Mouse (Mus musculus): Measurements from ENCODE around the gene Micu2. TPM values are rescaled to one million over a fixed set of nuclear protein-coding genes. Genes with fewer than 3 reads are reported as not detected.

Micu2 gene
- polyA plus RNA-seq, 1 experiment from 2014 or later = 84.4 TPM

DNA sequence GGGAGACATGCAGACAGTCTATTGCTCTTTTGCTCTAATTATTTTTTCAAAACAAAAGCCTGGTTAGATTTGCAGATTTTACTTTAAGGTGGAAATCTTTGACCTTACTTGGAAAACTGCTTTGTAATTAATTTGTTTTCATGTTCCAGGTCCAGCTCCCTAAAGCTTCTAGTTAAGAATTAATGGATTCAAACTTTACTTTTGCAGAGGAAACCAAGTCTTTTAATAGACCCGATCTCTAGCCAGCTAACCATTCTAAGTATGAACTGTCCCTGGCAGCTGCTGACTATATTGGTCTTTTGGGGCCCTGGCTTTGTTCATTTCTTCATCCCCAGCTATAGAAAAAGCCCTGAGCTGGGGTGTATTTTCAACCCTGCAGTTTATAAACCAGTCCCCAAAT, 3.1 kb upstream of the Micu2 start:
- H3K36me3 ChIP-seq (ENCODE audit: insufficient read depth, low read length) = no peaks in the 10 kb centered on the region
- WGBS = 56% methylated on average over 1 of the region's 1 CpGs
- ATAC-seq (replicated peaks; ENCODE audit: low FRiP score, low read depth) = no peak

DNA sequence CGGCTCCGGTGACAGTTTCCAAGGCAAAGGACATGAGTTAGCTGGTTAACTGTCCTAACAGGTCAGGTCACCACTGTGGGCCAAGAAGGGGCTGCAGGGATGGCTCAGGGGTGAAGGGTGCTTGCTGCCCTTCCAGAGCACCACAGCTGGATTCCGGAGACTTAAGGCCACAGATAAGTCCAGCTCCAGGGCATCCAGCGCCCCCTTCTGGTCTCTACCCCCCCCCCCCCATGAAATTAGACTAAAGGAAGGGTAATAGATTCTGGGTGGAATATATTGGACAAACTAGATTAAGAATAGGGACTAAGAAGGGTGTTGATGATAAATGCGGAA, 306 bp upstream of the Micu2 start:
- 31% methylated on average over 5 of the region's 5 CpGs for WGBS
- ATAC-seq (replicated peaks; ENCODE audit: low FRiP score, low read depth) (no peak), DNase-seq (ENCODE audit: low spot score) (no peak)
- Histone ChIP-seq H3K4me3 (replicated peaks; ENCODE audit: low read depth, low read length) (peak overlapping the region; percentile 75), H3K9me3 (replicated peaks; ENCODE audit: low read length) (no peaks in the 10 kb centered on the region), H3K9ac (ENCODE audit: low read depth, low read length) (no peak overlapping the region), H3K4me2 (ENCODE audit: low read length) (peak overlapping the region; percentile 81; the same call in 1 of the 2 replicates), H3K27me3 (ENCODE audit: insufficient read depth, low read length) (no peaks in the 10 kb centered on the region), H3K4me1 (replicated peaks; ENCODE audit: insufficient read depth, low read length) (no peaks in the 10 kb centered on the region), H3K27ac (no peak overlapping the region), H3K36me3 (ENCODE audit: insufficient read depth, low read length) (no peaks in the 10 kb centered on the region)
- TF ChIP-seq CTCF (IDR thresholded peaks at IDR 0.05; ENCODE audit: low read depth) = peak; percentile 33; the same call in 1 of the 2 replicates

More for the DNA sequence above, 3.1 kb upstream of the Micu2 start:
- Histone ChIP-seq H3K9ac (ENCODE audit: low read depth, low read length) (no peak overlapping the region), H3K9me3 (replicated peaks; ENCODE audit: low read length) (no peaks in the 10 kb centered on the region), H3K4me2 (ENCODE audit: low read length) (no peak overlapping the region), H3K4me3 (replicated peaks; ENCODE audit: low read depth, low read length) (no peak overlapping the region), H3K4me1 (replicated peaks; ENCODE audit: insufficient read depth, low read length) (no peaks in the 10 kb centered on the region), H3K27me3 (ENCODE audit: insufficient read depth, low read length) (no peaks in the 10 kb centered on the region), H3K27ac (no peak overlapping the region)
- no peak for TF ChIP-seq CTCF (IDR thresholded peaks at IDR 0.05; ENCODE audit: low read depth)
- no peak for DNase-seq (ENCODE audit: low spot score)

DNA sequence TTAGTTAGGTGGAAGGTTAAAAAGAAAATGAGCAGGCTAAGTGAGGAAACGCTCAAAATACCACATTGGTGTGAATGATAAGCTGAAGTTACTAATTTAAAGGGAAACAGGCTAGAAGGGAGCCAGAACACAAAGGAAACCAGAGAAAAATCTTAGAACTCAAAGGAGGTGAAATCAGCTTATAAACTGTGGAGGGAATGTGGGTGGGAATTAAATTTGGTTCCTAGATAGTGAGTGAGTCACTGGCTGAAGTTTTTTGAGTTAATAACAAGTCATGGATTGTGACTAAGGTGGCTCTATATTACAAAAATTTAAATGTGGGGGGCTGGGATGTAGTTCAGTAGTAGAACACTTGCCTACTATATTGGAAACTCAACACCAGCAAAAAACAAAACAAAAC, 1.6 kb downstream of the Micu2 start:
- H3K4me2 ChIP-seq (ENCODE audit: low read length) = no peak overlapping the region
- TF ChIP-seq CTCF (IDR thresholded peaks at IDR 0.05; ENCODE audit: low read depth) = no peak
- H3K4me3 ChIP-seq (replicated peaks; ENCODE audit: low read depth, low read length) = no peak overlapping the region
- DNase-seq (ENCODE audit: low spot score) (no peak), ATAC-seq (replicated peaks; ENCODE audit: low FRiP score, low read depth) (no peak)
- H3K27ac ChIP-seq = no peak overlapping the region
- H3K36me3 ChIP-seq (ENCODE audit: insufficient read depth, low read length) = no peaks in the 10 kb centered on the region
- H3K4me1 ChIP-seq (replicated peaks; ENCODE audit: insufficient read depth, low read length) = no peaks in the 10 kb centered on the region
- H3K27me3 ChIP-seq (ENCODE audit: insufficient read depth, low read length) = no peaks in the 10 kb centered on the region
- no peaks in the 10 kb centered on the region for H3K9me3 ChIP-seq (replicated peaks; ENCODE audit: low read length)
- WGBS = 76% methylated on average over 1 of the region's 1 CpGs
- no peak overlapping the region for H3K9ac ChIP-seq (ENCODE audit: low read depth, low read length)

DNA sequence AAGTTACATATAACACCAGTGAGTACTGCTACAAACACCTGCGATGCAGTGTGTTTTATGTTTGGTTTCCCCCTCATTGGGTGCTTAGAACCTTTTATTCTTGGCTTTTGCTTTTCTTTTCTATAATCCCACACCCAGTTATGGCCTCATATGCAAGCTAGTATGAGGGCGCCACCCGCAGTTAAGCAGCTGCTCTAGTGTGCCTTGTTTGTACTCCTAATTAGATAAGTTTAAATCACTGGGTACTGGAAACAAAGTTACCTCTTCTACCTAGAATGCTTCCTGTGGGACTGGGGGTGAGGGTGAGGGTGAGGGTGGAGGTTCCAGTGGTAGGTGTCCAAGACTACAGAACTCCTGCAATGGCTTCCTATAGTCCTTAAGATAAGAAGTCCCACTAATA, 2.9 kb downstream of the Micu2 start:
- ATAC-seq (replicated peaks; ENCODE audit: low FRiP score, low read depth) (no peak), DNase-seq (ENCODE audit: low spot score) (no peak)
- peak; percentile 29; the same call in 1 of the 2 replicates for TF ChIP-seq CTCF (IDR thresholded peaks at IDR 0.05; ENCODE audit: low read depth)
- Histone ChIP-seq H3K4me1 (replicated peaks; ENCODE audit: insufficient read depth, low read length) (no peaks in the 10 kb centered on the region), H3K27ac (no peak overlapping the region), H3K9ac (ENCODE audit: low read depth, low read length) (no peak overlapping the region), H3K36me3 (ENCODE audit: insufficient read depth, low read length) (no peaks in the 10 kb centered on the region), H3K27me3 (ENCODE audit: insufficient read depth, low read length) (no peaks in the 10 kb centered on the region), H3K4me2 (ENCODE audit: low read length) (no peak overlapping the region), H3K9me3 (replicated peaks; ENCODE audit: low read length) (no peaks in the 10 kb centered on the region), H3K4me3 (replicated peaks; ENCODE audit: low read depth, low read length) (no peak overlapping the region)
- WGBS = 95% methylated on average over 3 of the region's 3 CpGs

DNA sequence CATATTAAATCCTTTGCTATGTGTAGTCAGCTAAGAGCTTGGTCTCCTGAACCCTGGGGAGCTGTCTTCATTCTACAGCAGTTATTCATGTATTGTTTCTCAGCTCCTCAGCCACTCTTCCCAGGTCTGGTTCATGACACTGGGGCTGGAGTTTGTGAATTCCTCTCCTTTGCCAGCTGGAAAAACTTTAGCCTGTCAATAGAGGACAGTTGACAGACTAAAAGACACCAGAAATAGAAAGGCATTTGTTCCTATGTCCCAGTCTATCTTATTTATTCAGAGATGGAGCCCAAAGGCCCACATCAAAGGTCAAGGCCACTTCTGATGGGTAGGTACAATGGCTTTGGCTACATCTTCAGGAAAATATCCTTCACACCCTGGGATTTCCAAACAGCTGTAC, 7.3 kb downstream of the Micu2 start:
- ATAC-seq (replicated peaks; ENCODE audit: low FRiP score, low read depth) = no peak

DNA sequence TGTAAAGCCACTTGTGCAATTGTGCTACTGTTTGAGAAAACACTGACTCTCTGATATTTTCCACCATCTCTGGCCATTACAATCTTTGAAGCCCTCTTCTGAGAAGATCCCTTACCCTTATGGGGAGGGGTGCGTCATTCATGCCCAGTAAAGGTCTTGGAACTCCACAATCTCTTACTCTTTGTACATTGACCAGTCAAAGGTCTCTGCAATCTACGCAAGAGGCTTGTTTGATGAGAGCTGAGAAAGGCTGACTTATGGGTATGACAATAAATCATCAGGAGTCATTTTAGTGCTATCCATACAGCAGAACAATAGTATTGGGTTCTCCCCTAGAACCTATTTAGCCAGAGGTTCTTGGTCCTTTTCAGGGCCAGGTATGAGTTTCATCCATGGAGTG, 9.9 kb downstream of the Micu2 start:
- H3K36me3 ChIP-seq (ENCODE audit: insufficient read depth, low read length) = no peaks in the 10 kb centered on the region
- DNase-seq (ENCODE audit: low spot score) (no peak), ATAC-seq (replicated peaks; ENCODE audit: low FRiP score, low read depth) (no peak)
- no peak overlapping the region for H3K27ac ChIP-seq
- H3K9me3 ChIP-seq (replicated peaks; ENCODE audit: low read length) = 0 out of 2 replicates have a peak, but pooled peaks cover 6% of the 10 kb centered on the region
- H3K9ac ChIP-seq (ENCODE audit: low read depth, low read length) = no peak overlapping the region
- H3K27me3 ChIP-seq (ENCODE audit: insufficient read depth, low read length) = no peaks in the 10 kb centered on the region
- no peaks in the 10 kb centered on the region for H3K4me1 ChIP-seq (replicated peaks; ENCODE audit: insufficient read depth, low read length)
- H3K4me3 ChIP-seq (replicated peaks; ENCODE audit: low read depth, low read length) = no peak overlapping the region
- TF ChIP-seq CTCF (IDR thresholded peaks at IDR 0.05; ENCODE audit: low read depth) = no peak
- WGBS = 92% methylated on average over 2 of the region's 2 CpGs
- H3K4me2 ChIP-seq (ENCODE audit: low read length) = no peak overlapping the region

More for the DNA sequence above, 7.3 kb downstream of the Micu2 start:
- Histone ChIP-seq H3K27ac (no peak overlapping the region), H3K9ac (ENCODE audit: low read depth, low read length) (no peak overlapping the region), H3K9me3 (replicated peaks; ENCODE audit: low read length) (0 out of 2 replicates have a peak, but pooled peaks cover 6% of the 10 kb centered on the region), H3K4me1 (replicated peaks; ENCODE audit: insufficient read depth, low read length) (no peaks in the 10 kb centered on the region), H3K36me3 (ENCODE audit: insufficient read depth, low read length) (no peaks in the 10 kb centered on the region), H3K4me2 (ENCODE audit: low read length) (no peak overlapping the region), H3K4me3 (replicated peaks; ENCODE audit: low read depth, low read length) (no peak overlapping the region), H3K27me3 (ENCODE audit: insufficient read depth, low read length) (no peaks in the 10 kb centered on the region)
- DNase-seq (ENCODE audit: low spot score) = no peak
- no peak for TF ChIP-seq CTCF (IDR thresholded peaks at IDR 0.05; ENCODE audit: low read depth)

DNA sequence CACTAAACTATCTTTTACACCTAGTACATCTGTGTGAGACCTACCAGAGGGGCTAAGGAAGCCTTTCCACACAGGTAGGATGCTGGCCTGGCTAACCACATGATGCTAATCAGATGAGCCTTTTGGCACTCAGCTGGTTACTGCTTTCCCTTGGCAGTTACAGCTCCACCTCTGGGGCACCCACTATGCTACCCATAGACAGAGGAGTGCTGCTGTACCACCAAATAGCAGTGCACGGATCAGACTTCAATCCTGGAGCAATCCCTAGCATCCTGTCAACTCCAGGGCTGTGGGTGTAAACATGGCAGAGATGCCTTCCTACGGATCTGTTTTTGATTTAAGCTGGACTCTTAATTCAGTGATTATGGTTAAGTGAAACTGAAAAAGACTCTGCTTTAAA, 13.3 kb downstream of the Micu2 start:
- Histone ChIP-seq H3K27me3 (ENCODE audit: insufficient read depth, low read length) (no peaks in the 10 kb centered on the region), H3K9me3 (replicated peaks; ENCODE audit: low read length) (0 out of 2 replicates have a peak, but pooled peaks cover 6% of the 10 kb centered on the region), H3K9ac (ENCODE audit: low read depth, low read length) (no peak overlapping the region), H3K36me3 (ENCODE audit: insufficient read depth, low read length) (no peaks in the 10 kb centered on the region), H3K27ac (no peak overlapping the region), H3K4me1 (replicated peaks; ENCODE audit: insufficient read depth, low read length) (peaks cover 16% of the 10 kb centered on the region; the same call in 1 of the 2 replicates), H3K4me3 (replicated peaks; ENCODE audit: low read depth, low read length) (no peak overlapping the region), H3K4me2 (ENCODE audit: low read length) (no peak overlapping the region)
- 84% methylated on average over 2 of the region's 2 CpGs for WGBS
- DNase-seq (ENCODE audit: low spot score) = no peak
- no peak for TF ChIP-seq CTCF (IDR thresholded peaks at IDR 0.05; ENCODE audit: low read depth)
- no peak for ATAC-seq (replicated peaks; ENCODE audit: low FRiP score, low read depth)
